Mouse (Mus musculus) MEL-GATA-1-ER (cell line): ENCODE data around the gene Olfm4.

Experiments used
- DNase-seq: peaks from one replicate; pipeline ENCODE4 v3.0.0-alpha.2; 2012; ENCODE audit warnings: low read depth; ENCODE audit errors: extremely low read depth

The Olfm4 gene

DNA sequence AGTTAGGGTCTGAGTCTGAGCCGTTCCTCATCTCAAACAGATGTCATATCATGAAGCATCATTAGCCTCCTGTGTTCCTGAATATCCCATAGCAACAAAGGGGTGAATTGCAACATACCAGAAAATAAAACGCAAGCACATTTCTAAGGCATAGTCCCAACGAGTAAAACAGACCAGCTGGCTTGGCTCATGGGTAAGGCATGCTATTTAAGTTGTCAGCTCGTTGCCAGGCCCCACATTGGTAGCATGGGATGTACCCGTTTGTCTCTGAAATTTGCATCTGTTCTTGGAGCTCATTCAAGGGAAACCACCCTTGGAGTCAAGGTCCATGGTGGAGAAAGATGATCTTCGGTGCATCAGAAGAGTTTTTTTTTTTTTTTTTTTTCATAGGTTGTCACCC is 42.2 kb downstream of the Olfm4 start:
- DNase-seq, result no peak

GRCm38 (mm10) chr14:80029297-80030001 is 45.6 kb downstream of the Olfm4 start:
- DNase-seq, result no peak

- DNase-seq, result no peak
Observed at GRCm38 (mm10) chr14:80039645-80040272, 55.9 kb downstream of the Olfm4 start.

- no peak for DNase-seq
Observed at GRCm38 (mm10) chr14:80046104-80046734, 62.3 kb downstream of the Olfm4 start.

GRCm38 (mm10) chr14:80047368-80048101 is 63.7 kb downstream of the Olfm4 start:
- no peak for DNase-seq

DNA sequence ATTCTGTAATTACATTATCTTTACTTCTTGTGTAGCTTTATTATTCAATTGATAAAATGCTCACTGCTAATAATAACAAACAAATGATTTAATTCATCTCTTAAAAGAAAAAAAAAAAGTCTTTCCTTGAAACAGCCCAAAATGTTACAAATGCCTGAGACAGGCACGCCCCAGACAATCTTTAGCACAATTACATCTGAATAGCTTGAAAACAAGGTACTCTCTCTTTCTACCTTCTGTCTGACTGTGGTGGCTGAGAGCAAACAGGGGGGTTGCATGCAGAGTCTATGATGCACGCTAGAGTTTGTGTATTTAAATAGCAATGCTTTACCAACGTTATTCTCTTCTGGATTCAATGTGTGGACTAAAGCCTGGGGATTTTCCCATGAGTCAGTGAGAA is 71.8 kb downstream of the Olfm4 start:
- DNase-seq, result no peak

- DNase-seq, result no peak
Observed at GRCm38 (mm10) chr14:80061686-80062085, 77.8 kb downstream of the Olfm4 start.

- no peak for DNase-seq
Observed at GRCm38 (mm10) chr14:80062896-80063295, 79.0 kb downstream of the Olfm4 start.

GRCm38 (mm10) chr14:80070580-80070979 is 86.7 kb downstream of the Olfm4 start:
- DNase-seq, result no peak
